Mouse (Mus musculus) heart, embryonic 14.5 days (tissue): ENCODE data around the gene Lrch3. TPM values are rescaled to one million over a fixed set of nuclear protein-coding genes. Genes with fewer than 3 reads are reported as not detected.

Source experiments
- ATAC-seq: fragments of 200-750 bp; cut with Nextera tagmentation; 2 replicates; pipeline ENCODE4 v1.8.0; 2017; ENCODE audit warnings: low read depth, moderate TSS enrichment; ENCODE audit not compliant: insufficient number of reproducible peaks, insufficient read depth, low FRiP score
- H3K27ac ChIP-seq, 2 experiments: fragments of 200-500 bp in 1 of 2; fragments of 300-500 bp in 1 of 2; sonication (generic) in 1 of 2; replicated peaks in 1 of 2; 2 replicates each; pipeline ENCODE4 v1.5.1; 2012 to 2014; ENCODE audit warnings: low read depth in 2 of 2, low read length in 2 of 2, control low read depth in 1 of 2, mild to moderate bottlenecking in 1 of 2, mixed read lengths in 1 of 2; ENCODE audit not compliant: control insufficient read depth in 1 of 2, insufficient read depth in 1 of 2
- H3K27me3 ChIP-seq: fragments of 300-500 bp; sonication (generic); 2 replicates; pipeline ENCODE4 v1.6.1; 2014; ENCODE audit warnings: mild to moderate bottlenecking, low read length, control low read depth; ENCODE audit not compliant: control insufficient read depth, insufficient read depth
- H3K36me3 ChIP-seq: fragments of 300-500 bp; sonication (generic); 2 replicates; pipeline ENCODE4 v1.6.1; 2014; ENCODE audit warnings: mild to moderate bottlenecking, control low read depth, low read length, mixed read lengths; ENCODE audit not compliant: control insufficient read depth, insufficient read depth
- H3K4me1 ChIP-seq, 2 experiments: fragments of 200-500 bp in 1 of 2; fragments of 300-500 bp in 1 of 2; sonication (generic) in 1 of 2; 2 replicates each; pipeline ENCODE4 v1.6.1; 2012 to 2014; ENCODE audit warnings: low read length in 2 of 2, control low read depth in 1 of 2, mixed read lengths in 1 of 2; ENCODE audit not compliant: control insufficient read depth in 2 of 2, insufficient read depth in 2 of 2
- H3K4me2 ChIP-seq: fragments of 300-500 bp; sonication (generic); 2 replicates; pipeline ENCODE4 v1.6.1; 2014; ENCODE audit warnings: mild to moderate bottlenecking, low read length
- H3K4me3 ChIP-seq, 2 experiments: fragments of 200-500 bp in 1 of 2; fragments of 300-500 bp in 1 of 2; sonication (generic) in 1 of 2; 2 replicates each; pipeline ENCODE4 v1.5.1; 2012 to 2014; ENCODE audit warnings: low read length in 2 of 2, mild to moderate bottlenecking in 2 of 2, control low read depth in 1 of 2, low read depth in 1 of 2, moderate library complexity in 1 of 2; ENCODE audit not compliant: control insufficient read depth in 1 of 2, insufficient read depth in 1 of 2
- H3K9ac ChIP-seq: fragments of 300-500 bp; sonication (generic); 2 replicates; pipeline ENCODE4 v1.6.1; 2014; ENCODE audit warnings: mild to moderate bottlenecking, low read length
- H3K9me3 ChIP-seq: fragments of 300-500 bp; sonication (generic); 2 replicates; pipeline ENCODE4 v1.6.1; 2016; ENCODE audit warnings: low read length, control low read depth; ENCODE audit not compliant: control insufficient read depth
- WGBS: fragments of 180-500 bp; shearing (Covaris S2); extraction: QIAGEN DNeasy Blood & Tissue Kit; methylation state at CpG from one replicate; pipeline ENCODE4 v1.1.7; 2014; 5-methylcytosine and 5-hydroxymethylcytosine counted together
- polyA plus RNA-seq: library from polyadenylated mRNA; unstranded; fragments of >200 nt; fragmentation: Nextera tagmentation; extraction: Ambion mirVana; gene quantifications from 2 replicates; pipeline ENCODE4 v1.2.1, GENCODE M21; 2014

Gene Lrch3
- polyA plus RNA-seq, 1 experiment from 2014 or later = 25.4 TPM

DNA sequence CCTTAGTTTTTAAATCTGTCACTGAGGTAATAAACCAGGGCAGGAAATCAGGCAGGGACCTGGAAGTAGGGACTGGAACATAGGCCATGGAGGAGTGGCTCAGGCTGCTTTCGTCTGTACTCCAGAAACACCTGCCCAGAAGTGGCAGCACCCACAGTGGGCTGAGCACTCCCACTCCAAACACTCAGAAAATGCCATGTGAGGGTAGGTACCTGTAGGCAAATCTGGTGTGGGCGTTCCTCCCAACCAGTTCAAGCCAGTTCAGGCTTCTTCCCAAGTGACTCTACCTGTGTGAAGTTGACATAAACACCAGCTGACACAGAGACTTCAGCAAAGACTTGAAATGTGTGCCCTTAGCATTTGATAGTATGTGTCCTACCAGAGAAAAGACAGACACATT lies 70.7 kb downstream of the Lrch3 start:
- Histone ChIP-seq H3K27ac (no peak overlapping the region), H3K36me3 (peaks cover 85% of the 10 kb centered on the region), H3K4me1 (no peaks in the 10 kb centered on the region), H3K9ac (no peak overlapping the region), H3K9me3 (no peaks in the 10 kb centered on the region), H3K27me3 (no peaks in the 10 kb centered on the region), H3K4me2 (no peak overlapping the region), H3K4me3 (no peak overlapping the region)
- 84% methylated on average over 2 of the region's 2 CpGs for WGBS
- ATAC-seq = no peak

DNA sequence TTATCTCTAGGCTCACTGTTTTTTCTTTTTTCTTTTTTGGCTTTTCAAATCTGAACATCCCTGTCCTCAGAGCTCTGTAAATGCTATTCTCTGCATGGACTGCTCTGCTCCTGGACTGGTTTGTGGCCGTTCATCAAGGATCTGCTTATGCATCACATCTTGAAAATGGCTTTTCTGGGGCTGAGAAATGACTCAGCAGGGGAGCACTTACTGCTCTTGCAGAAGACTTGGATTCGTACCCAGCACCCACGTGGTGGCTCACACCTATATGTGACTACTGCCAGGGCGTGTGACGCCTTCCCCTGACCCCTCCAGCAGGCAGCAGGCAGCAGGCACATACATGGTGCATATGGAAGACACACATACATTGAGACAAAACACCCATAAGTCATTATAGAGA lies 78.3 kb downstream of the Lrch3 start:
- Histone ChIP-seq H3K4me3 (no peak overlapping the region), H3K9me3 (no peaks in the 10 kb centered on the region), H3K4me1 (no peaks in the 10 kb centered on the region), H3K27ac (no peak overlapping the region), H3K36me3 (peaks cover 89% of the 10 kb centered on the region), H3K27me3 (no peaks in the 10 kb centered on the region), H3K9ac (no peak overlapping the region), H3K4me2 (no peak overlapping the region)
- no peak for ATAC-seq
- WGBS = 86% methylated on average over 5 of the region's 5 CpGs

DNA sequence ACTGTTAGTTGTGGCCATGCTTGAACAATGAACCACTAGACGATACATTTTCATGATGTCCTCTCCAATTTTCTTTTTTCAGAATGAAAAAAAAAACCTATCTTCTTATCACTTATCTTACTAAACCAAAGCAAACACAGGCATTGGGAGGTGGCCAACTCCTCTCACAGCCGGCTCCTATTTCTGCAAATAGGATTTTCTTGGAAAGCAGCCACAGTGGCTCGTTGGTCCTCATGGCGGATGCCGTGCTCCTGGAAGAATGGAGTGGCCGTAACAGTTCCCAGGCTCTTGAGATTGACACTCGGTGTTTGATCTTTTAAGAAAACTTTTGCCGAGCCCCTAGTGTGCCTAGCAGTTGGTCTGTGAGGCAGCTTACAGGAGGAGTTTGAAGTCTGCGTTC lies 91.3 kb downstream of the Lrch3 start:
- H3K9ac ChIP-seq = no peak overlapping the region
- no peaks in the 10 kb centered on the region for H3K9me3 ChIP-seq
- H3K27ac ChIP-seq = peak overlapping the region; percentile 70 to 71
- H3K4me2 ChIP-seq = peak overlapping the region; percentile 46
- H3K27me3 ChIP-seq = no peaks in the 10 kb centered on the region
- ATAC-seq = 0 out of 2 replicates have a peak, but pooled peaks have one; percentile 29
- 6% methylated on average over 9 of the region's 9 CpGs for WGBS
- H3K4me1 ChIP-seq = peaks cover 4 to 11% of the 10 kb centered on the region in 2 experiments
- peaks cover 79% of the 10 kb centered on the region for H3K36me3 ChIP-seq
- no peak overlapping the region for H3K4me3 ChIP-seq

DNA sequence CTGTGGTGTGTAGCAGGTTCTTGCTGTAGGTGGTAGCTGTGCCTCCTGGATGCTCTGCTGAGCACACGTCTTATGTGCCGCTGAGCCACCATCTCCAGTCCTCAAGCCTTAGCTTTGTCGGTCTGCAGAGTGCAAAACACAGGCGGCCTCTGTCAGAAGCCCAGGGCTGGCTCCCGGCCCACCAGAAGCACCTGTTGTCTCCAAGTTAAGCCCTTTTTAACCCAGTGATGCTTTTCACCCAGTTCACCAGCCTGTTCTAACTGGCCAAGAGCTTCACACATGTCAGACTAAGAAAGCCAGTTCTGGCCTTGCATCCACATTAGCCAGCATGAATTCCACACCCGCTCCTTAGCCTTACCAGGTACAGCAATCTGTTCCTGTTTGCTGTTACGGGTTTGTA lies 93.0 kb downstream of the Lrch3 start:
- H3K27me3 ChIP-seq = no peaks in the 10 kb centered on the region
- 94% methylated on average over 7 of the region's 7 CpGs for WGBS
- ATAC-seq = no peak

DNA sequence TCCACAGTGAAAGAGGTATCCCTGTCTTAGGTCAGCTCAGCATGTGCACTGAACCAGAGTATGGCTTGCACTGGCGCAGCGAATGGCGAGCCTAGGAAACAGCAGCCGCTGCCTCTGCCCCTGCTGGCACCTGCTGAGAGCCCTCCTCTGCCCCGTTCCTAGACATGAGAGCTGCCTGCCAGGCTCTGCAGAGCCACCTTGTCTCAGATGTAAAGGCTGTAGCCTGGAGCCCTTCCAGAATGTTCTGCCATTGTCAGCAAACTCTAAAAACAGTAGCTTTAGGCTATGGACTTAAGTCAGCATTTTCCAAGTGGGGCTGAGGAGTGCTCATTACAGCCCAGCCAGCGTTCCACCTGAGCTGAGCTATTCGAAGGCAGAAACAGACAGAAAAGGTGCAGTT lies 93.5 kb downstream of the Lrch3 start:
- no peak overlapping the region for H3K4me3 ChIP-seq
- no peak for ATAC-seq
- H3K4me2 ChIP-seq = no peak overlapping the region
- H3K27me3 ChIP-seq = no peaks in the 10 kb centered on the region
- peaks cover 4 to 11% of the 10 kb centered on the region in 2 experiments for H3K4me1 ChIP-seq
- H3K36me3 ChIP-seq = peaks cover 79% of the 10 kb centered on the region
- H3K9ac ChIP-seq = no peak overlapping the region
- WGBS = 86% methylated on average over 7 of the region's 7 CpGs
- H3K9me3 ChIP-seq = no peaks in the 10 kb centered on the region
- H3K27ac ChIP-seq = no peak overlapping the region

More for the DNA sequence above, 93.0 kb downstream of the Lrch3 start:
- H3K27ac ChIP-seq = no peak overlapping the region
- H3K9me3 ChIP-seq = no peaks in the 10 kb centered on the region
- H3K36me3 ChIP-seq = peaks cover 78% of the 10 kb centered on the region
- peaks cover 4 to 11% of the 10 kb centered on the region in 2 experiments for H3K4me1 ChIP-seq
- H3K4me3 ChIP-seq = no peak overlapping the region
- H3K4me2 ChIP-seq = no peak overlapping the region
- no peak overlapping the region for H3K9ac ChIP-seq

DNA sequence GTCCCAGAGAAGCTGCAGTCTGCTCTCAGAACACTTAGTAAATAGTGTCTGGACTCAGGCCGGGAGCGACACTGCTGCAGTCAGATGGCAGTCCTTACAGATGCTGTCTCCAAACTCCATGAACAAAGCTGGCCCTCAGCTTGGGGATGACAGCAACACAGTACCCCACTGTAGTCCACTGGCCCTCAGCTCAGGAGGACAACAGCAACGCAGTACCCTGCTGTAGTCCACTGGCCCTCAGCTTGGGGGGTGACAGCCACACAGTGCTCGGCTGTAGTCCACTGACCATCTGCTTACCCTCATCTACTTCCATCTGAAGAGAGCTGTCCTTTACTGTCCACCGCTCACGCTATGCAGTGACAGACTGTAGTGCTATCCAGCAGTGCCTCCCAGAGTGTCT lies 96.3 kb downstream of the Lrch3 start:
- H3K9ac ChIP-seq = no peak overlapping the region
- no peak overlapping the region for H3K4me3 ChIP-seq
- H3K4me2 ChIP-seq = no peak overlapping the region
- peaks cover 4 to 7% of the 10 kb centered on the region in 2 experiments for H3K4me1 ChIP-seq
- ATAC-seq = no peak
- H3K27me3 ChIP-seq = no peaks in the 10 kb centered on the region
- H3K36me3 ChIP-seq = peaks cover 95% of the 10 kb centered on the region
- no peak overlapping the region for H3K27ac ChIP-seq
- 88% methylated on average over 6 of the region's 6 CpGs for WGBS
- H3K9me3 ChIP-seq = no peaks in the 10 kb centered on the region

DNA sequence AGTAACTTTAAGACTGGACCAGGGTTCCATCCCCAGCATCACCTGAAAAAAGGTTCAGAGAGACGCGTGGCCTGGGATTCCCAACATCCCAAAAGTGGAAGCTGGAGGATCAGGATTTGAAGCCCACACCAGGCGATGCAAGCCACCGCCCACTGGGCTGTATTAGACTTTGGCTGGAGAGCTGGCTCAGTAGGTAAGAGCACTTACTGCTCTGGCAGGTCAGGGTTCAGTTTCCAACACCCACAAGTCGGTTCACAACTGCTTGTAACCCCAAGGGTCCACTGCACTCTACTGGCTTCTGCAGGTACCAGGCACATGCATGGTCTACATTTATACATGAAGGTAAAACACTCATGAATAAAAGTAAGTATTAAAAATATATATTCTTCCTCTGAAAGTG lies 99.9 kb downstream of the Lrch3 start:
- no peak overlapping the region for H3K4me3 ChIP-seq
- H3K4me1 ChIP-seq = no peaks in the 10 kb centered on the region
- H3K36me3 ChIP-seq = peaks cover 79% of the 10 kb centered on the region
- 91% methylated on average over 5 of the region's 5 CpGs for WGBS
- no peak overlapping the region for H3K27ac ChIP-seq
- ATAC-seq = no peak
- no peaks in the 10 kb centered on the region for H3K9me3 ChIP-seq
- H3K9ac ChIP-seq = no peak overlapping the region
- H3K27me3 ChIP-seq = no peaks in the 10 kb centered on the region
- no peak overlapping the region for H3K4me2 ChIP-seq

DNA sequence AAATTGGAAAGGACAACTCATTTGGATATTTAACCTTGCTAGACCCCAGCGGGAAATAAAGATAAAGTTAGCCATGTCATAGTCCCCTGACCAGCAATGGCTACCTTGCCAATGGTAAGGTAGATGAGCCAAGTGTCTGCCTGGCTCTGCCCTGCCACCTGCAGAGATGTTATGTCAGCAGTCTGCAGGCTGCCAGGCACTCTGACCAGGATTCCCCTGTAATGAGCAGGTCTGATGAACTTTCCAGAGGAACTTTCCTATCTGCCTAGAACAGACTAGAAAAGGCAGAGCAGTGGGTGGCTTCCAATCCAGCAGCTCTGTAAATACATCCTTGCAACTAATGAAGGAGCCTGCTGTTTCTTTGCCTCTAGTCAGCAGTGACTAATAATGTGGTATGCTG lies 101.0 kb downstream of the Lrch3 start:
- no peak overlapping the region for H3K4me2 ChIP-seq
- WGBS = 84% methylated on average over 1 of the region's 1 CpGs
- H3K4me1 ChIP-seq = no peaks in the 10 kb centered on the region
- no peaks in the 10 kb centered on the region for H3K27me3 ChIP-seq
- H3K9ac ChIP-seq = no peak overlapping the region
- no peak for ATAC-seq
- peaks cover 68% of the 10 kb centered on the region for H3K36me3 ChIP-seq
- H3K27ac ChIP-seq = no peak overlapping the region
- no peak overlapping the region for H3K4me3 ChIP-seq
- H3K9me3 ChIP-seq = no peaks in the 10 kb centered on the region
